Mouse (Mus musculus) testis, adult 2 months (tissue): ENCODE measurements at regions not wholly inside any gene's neighbourhood (a gene's known extent, or its start where the extent isn't known, plus 50 kb on each side); places are given as distances from the start of the nearest gene placed in this dataset.

Source experiments
- CTCF ChIP-seq: fragments of 200-500 bp; IDR thresholded peaks from 2 replicates; pipeline ENCODE4 v1.5.1; 2012; ENCODE audit warnings: low read depth, mild to moderate bottlenecking, inconsistent platforms, low read length, moderate library complexity; ENCODE audit not compliant: control insufficient read depth, insufficient read depth, insufficient replicate concordance
- POLR2A ChIP-seq: fragments of 200-500 bp; IDR thresholded peaks from 2 replicates; pipeline ENCODE4 v1.6.1; 2012; ENCODE audit warnings: low read depth, mild to moderate bottlenecking, inconsistent platforms, low read length, moderate library complexity; ENCODE audit not compliant: control insufficient read depth

DNA sequence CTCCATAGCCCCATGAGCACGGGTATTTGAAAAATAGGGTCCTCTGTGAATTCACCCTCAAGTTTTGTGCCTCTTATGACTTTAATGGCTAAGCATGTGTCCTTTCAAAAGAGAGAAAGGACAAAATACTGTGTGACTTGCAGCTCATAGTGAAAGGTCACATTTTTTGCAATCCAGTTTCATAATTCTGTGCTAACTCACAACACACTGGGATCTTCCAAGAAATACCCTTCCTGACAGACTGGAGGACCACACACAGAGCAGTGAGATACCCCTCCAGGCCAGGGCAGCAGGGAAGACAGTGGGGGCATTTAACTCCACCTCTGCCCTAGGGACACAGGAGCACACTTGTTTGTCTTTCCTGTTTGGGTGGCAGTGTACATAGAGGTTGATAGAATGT is 110.8 kb upstream of the Spata13 start:
- no peak for TF ChIP-seq CTCF
- TF ChIP-seq POLR2A: no peak
